Mouse (Mus musculus) neural tube, embryonic 15.5 days (tissue): ENCODE measurements at regions not wholly inside any gene's neighbourhood (a gene's known extent, or its start where the extent isn't known, plus 50 kb on each side); places are given as distances from the start of the nearest gene placed in this dataset.

Experiments used
- ATAC-seq: fragments of 200-750 bp; cut with Nextera tagmentation; 2 replicates; pipeline ENCODE4 v1.8.0; 2017; ENCODE audit warnings: mild to moderate bottlenecking, moderate TSS enrichment, moderate library complexity; ENCODE audit not compliant: low FRiP score
- H3K27ac ChIP-seq: fragments of 300-500 bp; sonication (generic); replicated peaks from 2 replicates; pipeline ENCODE4 v1.5.1; 2015; ENCODE audit warnings: mild to moderate bottlenecking, inconsistent platforms
- H3K27me3 ChIP-seq: fragments of 300-500 bp; sonication (generic); replicated peaks from 2 replicates; pipeline ENCODE4 v1.6.1; 2015; ENCODE audit warnings: inconsistent platforms
- H3K36me3 ChIP-seq: fragments of 300-500 bp; sonication (generic); 2 replicates; pipeline ENCODE4 v1.6.1; 2015; ENCODE audit warnings: inconsistent platforms
- H3K4me1 ChIP-seq: fragments of 300-500 bp; sonication (generic); 2 replicates; pipeline ENCODE4 v1.6.1; 2015; ENCODE audit warnings: inconsistent platforms
- H3K4me2 ChIP-seq: fragments of 300-500 bp; sonication (generic); 2 replicates; pipeline ENCODE4 v1.6.1; 2015; ENCODE audit warnings: inconsistent platforms, mild to moderate bottlenecking, moderate library complexity
- H3K4me3 ChIP-seq: fragments of 300-500 bp; sonication (generic); replicated peaks from 2 replicates; pipeline ENCODE4 v1.5.1; 2015; ENCODE audit warnings: mild to moderate bottlenecking, inconsistent platforms
- H3K9ac ChIP-seq: fragments of 300-500 bp; sonication (generic); replicated peaks from 2 replicates; pipeline ENCODE4 v1.6.1; 2015; ENCODE audit warnings: mild to moderate bottlenecking, inconsistent platforms
- H3K9me3 ChIP-seq: fragments of 300-500 bp; sonication (generic); replicated peaks from 2 replicates; pipeline ENCODE4 v1.6.1; 2016; ENCODE audit warnings: inconsistent platforms
- WGBS: fragments of 180-500 bp; shearing (Covaris S2); methylation state at CpG from one replicate; pipeline ENCODE4 v1.1.7; 2015; ENCODE audit warnings: mixed read lengths; 5-methylcytosine and 5-hydroxymethylcytosine counted together

- no peak for ATAC-seq
- Histone ChIP-seq H3K27me3 (no peaks in the 10 kb centered on the region), H3K27ac (no peak overlapping the region), H3K36me3 (no peaks in the 10 kb centered on the region), H3K4me1 (peaks cover 8% of the 10 kb centered on the region; the same call in 1 of the 2 replicates), H3K9me3 (no peaks in the 10 kb centered on the region), H3K9ac (no peak overlapping the region), H3K4me3 (no peak overlapping the region), H3K4me2 (no peak overlapping the region)
- 67% methylated on average over 3 of the region's 3 CpGs for WGBS
Measured at GRCm38 (mm10) chr12:99067962-99068361, 147.6 kb downstream of the Ttc8 start.

DNA sequence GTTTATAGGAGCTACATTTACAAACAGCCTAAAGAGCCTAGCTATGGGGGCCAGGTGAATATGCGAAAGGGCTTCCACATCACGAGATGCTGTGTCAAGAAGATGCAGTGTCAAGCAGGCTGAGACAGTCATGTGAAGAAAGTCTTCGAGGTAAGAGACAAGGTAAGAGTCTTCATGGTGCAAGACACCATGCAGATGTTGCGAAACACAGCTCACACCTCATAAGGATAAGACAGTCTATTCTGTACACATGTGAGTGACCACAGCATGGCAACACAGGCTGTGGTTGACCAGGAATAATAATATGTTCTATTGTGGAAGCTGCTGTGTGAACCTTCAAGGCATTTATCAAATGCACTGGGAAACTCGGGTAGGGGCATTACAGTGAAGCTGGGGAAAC, 153.4 kb downstream of the Ttc8 start:
- Histone ChIP-seq H3K4me2 (no peak overlapping the region), H3K9me3 (no peaks in the 10 kb centered on the region), H3K9ac (no peak overlapping the region), H3K4me3 (no peak overlapping the region), H3K27ac (no peak overlapping the region), H3K27me3 (no peaks in the 10 kb centered on the region), H3K4me1 (peaks cover 8% of the 10 kb centered on the region; the same call in 1 of the 2 replicates), H3K36me3 (no peaks in the 10 kb centered on the region)
- WGBS = 90% methylated on average over 5 of the region's 5 CpGs
- no peak for ATAC-seq

- Histone ChIP-seq H3K4me1 (peaks cover 5% of the 10 kb centered on the region; the same call in 1 of the 2 replicates), H3K9ac (no peak overlapping the region)
- 49% methylated on average over 3 of the region's 3 CpGs for WGBS
Measured at GRCm38 (mm10) chr12:99077366-99077765, 157.0 kb downstream of the Ttc8 start.

DNA sequence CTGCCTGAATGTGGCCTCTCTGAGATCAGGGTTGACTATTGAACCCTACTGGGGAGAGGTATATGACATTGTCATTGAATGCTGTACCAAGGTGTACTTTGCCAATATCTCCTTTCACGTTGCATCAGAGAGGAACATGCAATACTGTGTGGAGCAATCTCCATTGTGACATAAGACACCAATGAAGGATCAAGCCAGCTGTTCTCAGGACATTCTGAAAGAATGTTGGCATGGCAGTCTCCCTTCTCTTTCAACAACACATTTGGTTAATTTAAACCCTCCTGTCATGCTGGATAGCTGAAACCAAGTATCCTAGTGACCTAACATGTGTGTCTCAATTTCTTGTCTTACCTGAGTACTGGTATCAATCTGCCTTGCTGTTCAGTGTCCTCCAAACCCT, 159.5 kb downstream of the Ttc8 start:
- Histone ChIP-seq H3K4me1 (peaks cover 16% of the 10 kb centered on the region), H3K4me3 (no peak overlapping the region), H3K4me2 (no peak overlapping the region), H3K9ac (no peak overlapping the region), H3K9me3 (no peaks in the 10 kb centered on the region), H3K27ac (no peak overlapping the region), H3K36me3 (no peaks in the 10 kb centered on the region), H3K27me3 (no peaks in the 10 kb centered on the region)
- WGBS = 94% methylated on average over 1 of the region's 1 CpGs
- ATAC-seq = no peak

More at GRCm38 (mm10) chr12:99077366-99077765, 157.0 kb downstream of the Ttc8 start:
- Histone ChIP-seq H3K36me3 (no peaks in the 10 kb centered on the region), H3K9me3 (no peaks in the 10 kb centered on the region), H3K27ac (no peak overlapping the region), H3K4me3 (no peak overlapping the region), H3K4me2 (no peak overlapping the region), H3K27me3 (no peaks in the 10 kb centered on the region)
- no peak for ATAC-seq

- no peaks in the 10 kb centered on the region for H3K36me3 ChIP-seq
- no peak overlapping the region for H3K4me3 ChIP-seq
- H3K4me2 ChIP-seq = peak overlapping the region; percentile 34
- WGBS = 39% methylated on average over 11 of the region's 11 CpGs
- peak; percentile 32 for ATAC-seq
- peaks cover 37% of the 10 kb centered on the region for H3K4me1 ChIP-seq
- no peaks in the 10 kb centered on the region for H3K27me3 ChIP-seq
- no peaks in the 10 kb centered on the region for H3K9me3 ChIP-seq
- H3K27ac ChIP-seq = 0 out of 2 replicates have a peak overlapping the region, but pooled peaks have one; percentile 33
- no peak overlapping the region for H3K9ac ChIP-seq
Measured at GRCm38 (mm10) chr12:99083616-99084015, 163.2 kb downstream of the Ttc8 start.

- no peaks in the 10 kb centered on the region for H3K27me3 ChIP-seq
- 4% methylated on average over 18 of the region's 18 CpGs for WGBS
- no peak overlapping the region for H3K4me3 ChIP-seq
- ATAC-seq = peak; percentile 84
- H3K4me1 ChIP-seq = peaks cover 37% of the 10 kb centered on the region
- 0 out of 2 replicates have a peak overlapping the region, but pooled peaks have one; percentile 33 for H3K27ac ChIP-seq
- H3K9ac ChIP-seq = no peak overlapping the region
- no peaks in the 10 kb centered on the region for H3K9me3 ChIP-seq
- peak overlapping the region; percentile 34 for H3K4me2 ChIP-seq
- H3K36me3 ChIP-seq = no peaks in the 10 kb centered on the region
Measured at GRCm38 (mm10) chr12:99084144-99084543, 163.8 kb downstream of the Ttc8 start.

DNA sequence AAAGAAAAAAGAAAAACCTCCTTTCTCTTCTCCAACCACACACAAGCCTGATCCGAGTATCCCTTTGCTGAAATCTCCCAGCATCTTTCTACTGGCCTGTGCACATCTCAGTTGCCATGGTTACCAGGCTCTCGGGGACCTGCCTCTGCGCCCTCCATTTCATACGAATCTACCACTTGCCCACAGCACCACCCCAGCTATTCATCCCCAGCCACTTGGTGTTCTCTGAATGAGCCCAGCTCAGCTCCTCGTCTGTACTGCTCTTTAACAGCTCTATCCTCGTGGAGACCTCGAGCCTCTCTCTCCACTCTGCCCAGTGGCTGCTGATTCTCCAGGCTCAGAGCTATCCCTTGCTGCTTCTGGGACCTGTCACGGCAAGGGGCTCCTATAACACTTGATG, 166.9 kb downstream of the Ttc8 start:
- Histone ChIP-seq H3K4me2 (peak overlapping the region; percentile 6), H3K4me3 (no peak overlapping the region), H3K9ac (no peak overlapping the region), H3K27me3 (no peaks in the 10 kb centered on the region), H3K27ac (peak overlapping the region; percentile 58), H3K4me1 (peaks cover 37% of the 10 kb centered on the region), H3K9me3 (no peaks in the 10 kb centered on the region), H3K36me3 (no peaks in the 10 kb centered on the region)
- ATAC-seq = peak; percentile 82
- WGBS = 15% methylated on average over 8 of the region's 8 CpGs

GRCm38 (mm10) chr12:99091770-99092169, 171.4 kb downstream of the Ttc8 start:
- H3K4me3 ChIP-seq = no peak overlapping the region
- no peak for ATAC-seq
- H3K9me3 ChIP-seq = no peaks in the 10 kb centered on the region
- no peak overlapping the region for H3K9ac ChIP-seq
- no peak overlapping the region for H3K27ac ChIP-seq
- peaks cover 16% of the 10 kb centered on the region for H3K4me1 ChIP-seq
- H3K27me3 ChIP-seq = no peaks in the 10 kb centered on the region
- no peak overlapping the region for H3K4me2 ChIP-seq
- H3K36me3 ChIP-seq = no peaks in the 10 kb centered on the region
- 45% methylated on average over 4 of the region's 4 CpGs for WGBS

- no peaks in the 10 kb centered on the region for H3K9me3 ChIP-seq
- no peak for ATAC-seq
- H3K4me3 ChIP-seq = no peak overlapping the region
- H3K9ac ChIP-seq = no peak overlapping the region
- whole genome bisulfite sequencing = 71% methylated on average over 3 of the region's 3 CpGs
- peaks cover 9% of the 10 kb centered on the region for H3K4me1 ChIP-seq
- H3K27me3 ChIP-seq = no peaks in the 10 kb centered on the region
- no peaks in the 10 kb centered on the region for H3K36me3 ChIP-seq
- H3K27ac ChIP-seq = no peak overlapping the region
- H3K4me2 ChIP-seq = no peak overlapping the region
Measured at GRCm38 (mm10) chr12:99093151-99093550, 172.8 kb downstream of the Ttc8 start.

- 83% methylated on average over 6 of the region's 6 CpGs for WGBS
- Histone ChIP-seq H3K4me3 (no peak overlapping the region), H3K36me3 (no peaks in the 10 kb centered on the region), H3K27ac (no peak overlapping the region), H3K4me1 (peaks cover 7% of the 10 kb centered on the region; the same call in 1 of the 2 replicates), H3K27me3 (no peaks in the 10 kb centered on the region), H3K4me2 (no peak overlapping the region), H3K9ac (no peak overlapping the region), H3K9me3 (no peaks in the 10 kb centered on the region)
- no peak for ATAC-seq
Measured at GRCm38 (mm10) chr12:99093989-99094388, 173.6 kb downstream of the Ttc8 start.

DNA sequence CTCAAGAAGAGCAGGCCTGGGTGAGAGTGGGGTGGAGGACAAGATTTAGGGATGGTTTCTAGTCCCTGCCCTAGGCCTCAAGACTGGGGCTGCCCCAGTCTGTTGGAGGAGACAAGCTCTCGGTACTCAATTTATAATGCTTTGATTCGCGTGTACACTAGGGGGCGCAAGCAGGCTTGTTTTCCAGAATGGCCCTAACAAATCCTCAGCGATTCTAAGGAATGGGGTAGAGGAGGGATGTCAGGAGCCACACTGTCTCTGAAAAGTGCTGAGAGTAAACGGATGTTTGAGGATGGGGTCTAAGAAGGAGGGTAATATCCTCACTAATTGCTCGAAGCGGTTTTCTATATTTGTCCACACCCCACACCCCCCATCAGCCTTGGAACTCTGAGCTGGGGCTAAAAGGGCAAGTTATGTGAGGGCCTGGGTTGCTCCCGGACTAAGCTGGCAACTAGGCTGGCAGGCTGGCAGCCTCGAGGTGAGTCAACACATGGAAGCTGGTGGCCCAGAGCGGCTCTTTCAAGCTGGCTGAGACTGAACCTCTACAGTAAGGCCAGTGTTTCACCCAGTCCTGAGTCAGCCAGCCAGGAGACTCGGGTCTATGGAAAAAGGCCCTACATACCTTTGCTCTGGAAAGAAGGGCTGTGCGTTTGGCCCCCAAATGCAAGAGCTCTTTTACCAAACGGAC, 176.7 kb downstream of the Ttc8 start:
- peak; percentile 47; the same call in 1 of the 2 replicates for ATAC-seq
- Histone ChIP-seq H3K36me3 (no peaks in the 10 kb centered on the region), H3K27me3 (no peaks in the 10 kb centered on the region), H3K27ac (0 out of 2 replicates have a peak overlapping the region, but pooled peaks have one; percentile 5), H3K4me2 (no peak overlapping the region), H3K9ac (no peak overlapping the region), H3K9me3 (no peaks in the 10 kb centered on the region), H3K4me3 (no peak overlapping the region), H3K4me1 (peaks cover 7% of the 10 kb centered on the region; the same call in 1 of the 2 replicates)
- WGBS = 39% methylated on average over 14 of the region's 14 CpGs

- Histone ChIP-seq H3K27ac (no peak overlapping the region), H3K27me3 (no peaks in the 10 kb centered on the region), H3K4me3 (no peak overlapping the region), H3K4me2 (no peak overlapping the region), H3K4me1 (peaks cover 7% of the 10 kb centered on the region; the same call in 1 of the 2 replicates), H3K9me3 (no peaks in the 10 kb centered on the region), H3K9ac (no peak overlapping the region), H3K36me3 (no peaks in the 10 kb centered on the region)
- WGBS = 81% methylated on average over 17 of the region's 17 CpGs
- ATAC-seq = no peak
Measured at GRCm38 (mm10) chr12:99097618-99098066, 177.3 kb downstream of the Ttc8 start.
